In genomic region chr14:31661671-31662554, GRCm38 (mm10) we compare ENCODE assay signal across 8 mouse cellular contexts. TPM values are rescaled to one million over a fixed set of nuclear protein-coding genes. Genes with fewer than 3 reads are reported as not detected.
A peak's percentile ranks its signal among the peaks of the same experiment; 100 is the strongest.
DNase-seq lines count a peak whose midpoint lies in the region; ATAC-seq lines count a peak whose summit lies in the region.

No protein-coding gene starts in this region.

- DNase-seq in embryo, embryonic 10 days (ENCODE audit: low spot score), result peak; percentile 91
- DNase-seq in gastrocnemius, postnatal 10 days, result peak; percentile 77
- DNase-seq in hindlimb bud, embryonic 11.5 days (ENCODE audit: extremely low spot score, low read depth, low spot score), result peak; percentile 90
- DNase-seq in left cerebral cortex, adult 18-20 months (ENCODE audit: low spot score in 2 of 2), result peak; percentile 86 to 90
- DNase-seq in lung, postnatal 36 days, result peak; percentile 86
- DNase-seq in retina, postnatal 1 day, result peak; percentile 89
- peak; percentile 72 to 87 for DNase-seq in urinary bladder, adult 18-20 months (ENCODE audit: low spot score in 2 of 2)

- ATAC-seq in activated CD4-positive, CD25-positive, alpha-beta regulatory T cell, adult 4 months, result peak; percentile 71

RNA-seq across cellular contexts. Expression of gene Hacl1, which starts 20.8 kb away (rescaled TPM):
- 10 to 100 TPM; 36.2 to 37.2 TPM for polyA plus RNA-seq in activated CD4-positive, CD25-positive, alpha-beta regulatory T cell, adult 4 months (2017; shearing (Covaris generic))
- 10 to 100 TPM; 10.9 to 12.3 TPM for total RNA-seq in gastrocnemius, postnatal 10 days (2021)
- total RNA-seq in left cerebral cortex, adult 18-20 months (2021), result 1 to 10 TPM; 4.5 to 8.7 TPM

RNA-seq across cellular contexts. Expression of gene Btd, which starts 21.1 kb away (rescaled TPM):
- polyA plus RNA-seq in activated CD4-positive, CD25-positive, alpha-beta regulatory T cell, adult 4 months (2017; shearing (Covaris generic)), result 10 to 100 TPM; 19.7 to 29.2 TPM
- total RNA-seq in gastrocnemius, postnatal 10 days (2021), result 10 to 100 TPM; 11.0 to 11.1 TPM
- 1 to 10 TPM; 7.1 to 8.7 TPM for total RNA-seq in left cerebral cortex, adult 18-20 months (2021)

RNA-seq across cellular contexts. Expression of gene Gm49387, which starts 21.2 kb away (rescaled TPM):
- polyA plus RNA-seq in activated CD4-positive, CD25-positive, alpha-beta regulatory T cell, adult 4 months (2017; shearing (Covaris generic)), result not detected
- under 1 TPM in 1 of 2 experiments, not detected in 1; 0.56 TPM for total RNA-seq in gastrocnemius, postnatal 10 days (2021)
- under 1 TPM in 1 of 2 experiments, not detected in 1; 0.66 TPM for total RNA-seq in left cerebral cortex, adult 18-20 months (2021)

Comparison
In these comparisons a context has a peak if more than half of its experiments do, and no peak if none do; other contexts are left out.
1. Peak in every context shown above with its lines: DNase-seq and ATAC-seq.